Mouse (Mus musculus) embryonic facial prominence, embryonic 10.5 days (tissue): Measurements from ENCODE around the gene Nudt3. TPM values are rescaled to one million over a fixed set of nuclear protein-coding genes. Genes with fewer than 3 reads are reported as not detected.

Source experiments
- DNase-seq: peaks from one replicate; pipeline ENCODE4 v3.0.0-alpha.2; 2017; ENCODE audit warnings: low spot score
- H3K27ac ChIP-seq: fragments of 300-500 bp; sonication (generic); replicated peaks from 2 replicates; pipeline ENCODE4 v1.5.1; 2016; ENCODE audit warnings: mild to moderate bottlenecking
- H3K27me3 ChIP-seq: fragments of 300-500 bp; sonication (generic); replicated peaks from 2 replicates; pipeline ENCODE4 v1.6.1; 2016; ENCODE audit warnings: low read depth, mild to moderate bottlenecking; ENCODE audit not compliant: poor library complexity, severe bottlenecking
- H3K36me3 ChIP-seq: fragments of 300-500 bp; sonication (generic); replicated peaks from 2 replicates; pipeline ENCODE4 v1.6.1; 2016; ENCODE audit warnings: mild to moderate bottlenecking, moderate library complexity
- H3K4me1 ChIP-seq: fragments of 300-500 bp; sonication (generic); 2 replicates; pipeline ENCODE4 v1.6.1; 2016
- H3K4me3 ChIP-seq: fragments of 300-500 bp; sonication (generic); 2 replicates; pipeline ENCODE4 v1.5.1; 2016; ENCODE audit warnings: mild to moderate bottlenecking, moderate library complexity
- H3K9me3 ChIP-seq: fragments of 300-500 bp; sonication (generic); 2 replicates; pipeline ENCODE4 v1.6.1; 2016; ENCODE audit warnings: mild to moderate bottlenecking
- WGBS: fragments of 180-500 bp; shearing (Covaris S2); methylation state at CpG from one replicate; pipeline ENCODE4 v1.1.7; 2016; 5-methylcytosine and 5-hydroxymethylcytosine counted together
- polyA plus RNA-seq: library from polyadenylated mRNA; unstranded; fragments of >200 nt; fragmentation: Nextera tagmentation; extraction: Ambion mirVana; gene quantifications from 2 replicates; pipeline ENCODE4 v1.2.1, GENCODE M21; 2016

Gene Nudt3
- polyA plus RNA-seq, 1 experiment from 2014 or later = 87.8 TPM

- no peak for DNase-seq
- H3K36me3 ChIP-seq = peaks cover 67% of the 10 kb centered on the region
- WGBS = 89% methylated on average over 10 of the region's 10 CpGs
- no peaks in the 10 kb centered on the region for H3K9me3 ChIP-seq
- H3K4me1 ChIP-seq = peaks cover 27% of the 10 kb centered on the region
- no peak overlapping the region for H3K4me3 ChIP-seq
- H3K27me3 ChIP-seq = no peaks in the 10 kb centered on the region
- no peak overlapping the region for H3K27ac ChIP-seq
These were observed 12.4 kb downstream of the Nudt3 start for GRCm38 (mm10) chr17:27610679-27611518.

DNA sequence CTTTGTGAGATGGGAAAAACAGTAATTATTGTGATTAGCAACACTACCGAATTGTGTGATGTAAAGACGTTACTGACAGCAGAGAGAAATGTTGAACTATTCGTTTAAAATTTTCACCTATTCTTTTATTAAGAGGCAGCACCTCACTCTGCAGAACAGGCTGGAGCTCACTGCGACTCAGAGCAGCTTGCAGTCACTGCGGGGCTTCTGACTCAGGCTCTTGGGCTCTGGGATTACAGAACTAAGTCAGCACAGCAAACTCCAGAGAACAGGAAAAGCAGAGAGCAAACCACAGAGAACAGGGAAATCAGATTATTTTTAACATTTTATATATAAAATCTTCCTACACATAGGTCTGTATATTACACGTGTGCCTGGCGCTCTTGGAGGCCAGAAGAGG, 13.7 kb downstream of the Nudt3 start:
- DNase-seq = no peak
- H3K9me3 ChIP-seq = no peaks in the 10 kb centered on the region
- H3K4me1 ChIP-seq = peaks cover 15% of the 10 kb centered on the region
- H3K4me3 ChIP-seq = no peak overlapping the region
- H3K36me3 ChIP-seq = peaks cover 63% of the 10 kb centered on the region
- no peak overlapping the region for H3K27ac ChIP-seq
- no peaks in the 10 kb centered on the region for H3K27me3 ChIP-seq
- 91% methylated on average over 7 of the region's 7 CpGs for WGBS

DNA sequence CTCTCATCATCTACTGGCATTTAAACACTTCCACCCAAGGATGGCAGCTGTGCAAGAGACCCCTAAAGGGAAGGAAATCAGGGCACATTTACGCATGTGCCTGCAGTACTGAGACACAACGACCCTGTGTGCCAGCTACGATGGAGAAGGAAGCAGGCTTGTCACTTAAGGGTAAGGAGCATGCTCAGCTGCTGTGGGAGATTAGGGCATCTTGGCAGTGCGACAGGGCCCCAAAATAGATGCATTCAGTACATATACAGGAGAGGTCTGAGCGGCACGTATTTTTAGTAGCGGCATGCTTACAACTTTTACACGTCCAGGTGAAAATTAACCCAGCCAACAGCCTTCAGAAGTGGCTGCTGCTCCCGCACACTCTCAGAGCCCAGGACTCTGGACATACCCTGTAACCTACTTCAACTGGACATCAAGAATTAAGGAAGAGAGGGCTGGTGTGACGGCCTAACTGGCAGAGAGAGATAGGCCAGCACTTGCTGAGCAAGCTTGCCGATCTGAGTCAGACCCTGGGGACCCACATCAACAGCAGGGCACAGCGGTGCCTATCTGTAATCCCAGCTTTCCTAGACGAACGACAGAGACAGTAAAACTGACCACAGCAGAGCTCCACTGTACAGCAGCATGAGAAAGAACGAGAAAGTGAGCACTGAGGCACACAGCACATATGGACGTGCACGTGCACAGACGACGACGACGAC, 19.6 kb downstream of the Nudt3 start:
- H3K36me3 ChIP-seq = peaks cover 36% of the 10 kb centered on the region
- peaks cover 23% of the 10 kb centered on the region for H3K4me1 ChIP-seq
- no peak for DNase-seq
- WGBS = 89% methylated on average over 21 of the region's 21 CpGs
- no peak overlapping the region for H3K27ac ChIP-seq
- H3K4me3 ChIP-seq = no peak overlapping the region
- H3K9me3 ChIP-seq = no peaks in the 10 kb centered on the region
- H3K27me3 ChIP-seq = no peaks in the 10 kb centered on the region

- DNase-seq = no peak
- Histone ChIP-seq H3K4me3 (no peak overlapping the region), H3K27me3 (no peaks in the 10 kb centered on the region), H3K4me1 (peaks cover 28% of the 10 kb centered on the region), H3K27ac (no peak overlapping the region), H3K9me3 (no peaks in the 10 kb centered on the region), H3K36me3 (peaks cover 30% of the 10 kb centered on the region)
- 90% methylated on average over 2 of the region's 2 CpGs for WGBS
These were observed 20.3 kb downstream of the Nudt3 start for GRCm38 (mm10) chr17:27603036-27603435.

- no peaks in the 10 kb centered on the region for H3K27me3 ChIP-seq
- 81% methylated on average over 5 of the region's 5 CpGs for whole genome bisulfite sequencing
- no peak for DNase-seq
- H3K9me3 ChIP-seq = no peaks in the 10 kb centered on the region
- H3K36me3 ChIP-seq = peaks cover 34% of the 10 kb centered on the region
- H3K27ac ChIP-seq = no peak overlapping the region
- H3K4me3 ChIP-seq = no peak overlapping the region
- H3K4me1 ChIP-seq = peaks cover 42% of the 10 kb centered on the region
These were observed 22.4 kb downstream of the Nudt3 start for GRCm38 (mm10) chr17:27600869-27601268.

- Histone ChIP-seq H3K36me3 (peaks cover 38% of the 10 kb centered on the region), H3K9me3 (no peaks in the 10 kb centered on the region), H3K27me3 (no peaks in the 10 kb centered on the region), H3K4me3 (no peak overlapping the region), H3K27ac (no peak overlapping the region), H3K4me1 (peaks cover 45% of the 10 kb centered on the region)
- DNase-seq = no peak
- 87% methylated on average over 3 of the region's 3 CpGs for WGBS
These were observed 23.0 kb downstream of the Nudt3 start for GRCm38 (mm10) chr17:27600286-27600685.

GRCm38 (mm10) chr17:27596376-27597190, 26.7 kb downstream of the Nudt3 start:
- no peak for DNase-seq
- Histone ChIP-seq H3K27me3 (no peaks in the 10 kb centered on the region), H3K4me3 (no peak overlapping the region), H3K27ac (no peak overlapping the region), H3K4me1 (peaks cover 35% of the 10 kb centered on the region), H3K36me3 (peaks cover 57% of the 10 kb centered on the region), H3K9me3 (no peaks in the 10 kb centered on the region)
- 82% methylated on average over 21 of the region's 21 CpGs for WGBS

- Histone ChIP-seq H3K9me3 (no peaks in the 10 kb centered on the region), H3K27me3 (no peaks in the 10 kb centered on the region), H3K4me1 (peaks cover 36% of the 10 kb centered on the region), H3K27ac (no peak overlapping the region; the same call in 1 of the 2 replicates), H3K36me3 (peaks cover 64% of the 10 kb centered on the region), H3K4me3 (no peak overlapping the region)
- WGBS = 90% methylated on average over 15 of the region's 15 CpGs
- DNase-seq = no peak
These were observed 27.5 kb downstream of the Nudt3 start for GRCm38 (mm10) chr17:27595659-27596375.

DNA sequence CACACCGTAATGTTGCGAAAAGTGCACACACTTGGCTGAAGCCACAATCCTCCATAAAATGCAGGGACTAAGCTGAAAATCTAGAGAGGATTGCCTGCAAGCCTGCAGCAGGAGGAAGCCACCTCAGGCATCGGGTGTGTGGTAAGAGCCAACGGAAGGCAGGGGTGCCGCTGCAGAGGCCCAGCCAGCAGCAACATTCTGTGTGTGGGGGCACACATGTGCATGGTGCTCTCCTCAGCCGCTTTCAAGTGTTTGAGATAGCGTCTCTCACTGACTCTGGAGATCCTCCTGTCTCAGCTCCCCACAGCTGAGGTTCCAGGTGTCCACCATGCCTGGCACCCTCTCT, 30.8 kb downstream of the Nudt3 start:
- Histone ChIP-seq H3K4me3 (no peak overlapping the region), H3K27ac (no peak overlapping the region), H3K36me3 (peaks cover 96% of the 10 kb centered on the region), H3K4me1 (peaks cover 46% of the 10 kb centered on the region), H3K9me3 (no peaks in the 10 kb centered on the region), H3K27me3 (no peaks in the 10 kb centered on the region)
- 98% methylated on average over 7 of the region's 7 CpGs for whole genome bisulfite sequencing
- DNase-seq = no peak

DNA sequence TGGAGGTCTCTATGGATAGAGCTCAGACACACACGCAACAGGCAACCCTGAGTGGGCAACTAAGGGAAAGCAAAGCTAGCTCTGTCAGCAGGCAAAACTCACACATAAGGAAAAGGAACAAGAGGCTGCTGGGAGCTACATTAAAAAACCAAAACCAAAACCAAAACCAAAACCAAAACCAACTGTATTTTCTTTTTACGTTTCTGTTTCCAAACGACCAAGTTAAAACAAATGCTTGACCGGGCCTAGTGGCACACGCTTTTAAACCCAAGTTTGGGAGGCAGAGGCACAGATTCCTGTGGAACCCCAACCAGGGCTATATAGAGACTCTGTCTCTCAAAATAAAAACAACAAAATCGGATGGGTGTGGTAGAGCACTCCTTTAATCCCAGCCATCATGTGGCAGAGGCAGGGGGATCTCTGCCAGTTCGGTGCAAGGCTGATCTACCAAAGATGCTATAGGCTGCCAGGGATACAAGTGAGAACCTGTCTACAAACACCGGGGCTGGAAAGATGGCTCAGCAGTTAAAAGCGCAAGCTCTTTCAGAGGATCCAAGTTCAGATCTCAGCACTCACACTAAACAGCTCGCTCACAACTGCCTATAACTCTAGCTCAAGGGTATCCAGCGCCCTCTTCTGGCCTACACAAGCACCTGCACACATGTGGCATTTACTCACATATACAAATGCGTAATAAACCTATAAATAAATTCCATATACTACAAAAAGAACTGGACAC, 31.3 kb downstream of the Nudt3 start:
- peaks cover 48% of the 10 kb centered on the region for H3K4me1 ChIP-seq
- no peak overlapping the region for H3K4me3 ChIP-seq
- H3K27me3 ChIP-seq = no peaks in the 10 kb centered on the region
- H3K36me3 ChIP-seq = peaks cover 96% of the 10 kb centered on the region
- no peak for DNase-seq
- no peak overlapping the region for H3K27ac ChIP-seq
- H3K9me3 ChIP-seq = no peaks in the 10 kb centered on the region
- 89% methylated on average over 12 of the region's 12 CpGs for WGBS

- H3K36me3 ChIP-seq = peaks cover 98% of the 10 kb centered on the region
- 82% methylated on average over 8 of the region's 8 CpGs for WGBS
These were observed 35.1 kb downstream of the Nudt3 start for GRCm38 (mm10) chr17:27588231-27588630.

More at GRCm38 (mm10) chr17:27588231-27588630, 35.1 kb downstream of the Nudt3 start:
- Histone ChIP-seq H3K27me3 (no peaks in the 10 kb centered on the region), H3K27ac (no peak overlapping the region), H3K9me3 (no peaks in the 10 kb centered on the region), H3K4me1 (peaks cover 39% of the 10 kb centered on the region), H3K4me3 (no peak overlapping the region)
- DNase-seq = no peak
